Mouse (Mus musculus) neutrophil, adult 5-6 weeks (primary cell): ENCODE measurements around the gene Dcakd. TPM values are rescaled to one million over a fixed set of nuclear protein-coding genes. Genes with fewer than 3 reads are reported as not detected.

Source experiments
- ATAC-seq: fragments of 151-379, 151-347 bp; 2 replicates; pipeline ENCODE4 v1.8.0; 2017; ENCODE audit warnings: mild to moderate bottlenecking, moderate TSS enrichment; ENCODE audit not compliant: insufficient number of reproducible peaks, poor library complexity, low FRiP score, severe bottlenecking; ENCODE audit errors: extremely low read depth
- total RNA-seq: library from RNA; stranded (forward); fragments of 200-1000 nt; gene quantifications from 2 replicates; pipeline ENCODE4 v1.2.3, GENCODE M21; 2017

The Dcakd gene
- total RNA-seq: 12.0 and 15.5 TPM in 2 replicates

DNA sequence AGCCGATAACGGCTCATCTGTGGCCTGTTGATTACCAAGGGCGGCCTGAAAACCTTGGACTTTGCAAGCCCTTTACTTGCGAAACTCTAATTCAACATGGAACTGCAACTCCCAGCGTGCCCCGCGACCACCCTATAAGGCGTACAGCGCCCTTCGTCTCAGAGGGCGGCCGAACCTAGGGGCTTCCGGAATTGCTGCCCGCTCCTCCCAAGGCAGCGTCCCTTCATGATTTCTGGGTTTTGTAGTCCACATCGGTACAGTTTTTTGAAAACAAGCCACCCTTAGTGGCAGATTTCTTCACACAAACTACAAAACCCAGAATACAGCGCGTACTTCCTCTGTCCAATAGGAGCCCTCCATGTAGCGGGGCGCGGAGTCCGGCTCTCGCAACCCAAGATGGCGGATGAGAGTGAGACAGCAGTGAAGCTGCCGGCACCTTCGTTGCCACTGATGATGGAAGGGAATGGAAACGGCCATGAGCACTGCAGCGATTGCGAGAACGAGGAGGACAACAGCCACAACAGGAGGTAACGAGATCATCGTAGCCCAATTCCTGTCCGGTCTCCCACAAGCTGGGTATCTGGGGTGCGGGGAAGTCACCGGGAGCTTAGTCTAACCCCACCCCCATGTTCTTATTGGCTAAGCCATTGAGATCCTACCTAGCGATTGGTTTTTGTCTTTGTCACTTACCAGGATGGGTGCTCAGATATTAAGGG is at the start of gene Dcakd, which contains the start of gene Nmt1:
TSS of gene Dcakd (minus strand) at position 158 of the 716 bp plus-strand sequence.
TSS of gene Nmt1 (plus strand) at position 15 of the 716 bp plus-strand sequence.
- peak; percentile 93 for ATAC-seq

DNA sequence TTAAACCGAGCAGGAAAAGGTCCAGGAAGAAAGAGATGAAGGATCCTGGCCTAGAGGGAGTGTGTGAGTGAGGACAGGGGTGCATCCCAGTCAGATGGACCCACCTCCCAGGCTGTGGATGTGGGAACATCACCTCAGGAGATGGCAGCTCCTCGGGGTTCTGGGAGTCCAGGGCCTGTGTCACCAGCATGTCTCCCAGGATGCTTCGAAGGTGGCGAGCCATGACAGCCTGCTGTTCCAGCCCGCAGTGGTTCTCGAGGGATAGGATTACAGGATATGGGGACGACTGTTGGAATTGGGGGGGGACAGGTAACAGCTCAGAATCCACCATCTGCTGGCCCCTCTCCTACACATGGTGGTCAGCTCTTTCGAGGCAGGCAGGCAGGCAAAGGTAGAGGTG is 48.4 kb upstream of the Dcakd start:
- ATAC-seq: no peak

DNA sequence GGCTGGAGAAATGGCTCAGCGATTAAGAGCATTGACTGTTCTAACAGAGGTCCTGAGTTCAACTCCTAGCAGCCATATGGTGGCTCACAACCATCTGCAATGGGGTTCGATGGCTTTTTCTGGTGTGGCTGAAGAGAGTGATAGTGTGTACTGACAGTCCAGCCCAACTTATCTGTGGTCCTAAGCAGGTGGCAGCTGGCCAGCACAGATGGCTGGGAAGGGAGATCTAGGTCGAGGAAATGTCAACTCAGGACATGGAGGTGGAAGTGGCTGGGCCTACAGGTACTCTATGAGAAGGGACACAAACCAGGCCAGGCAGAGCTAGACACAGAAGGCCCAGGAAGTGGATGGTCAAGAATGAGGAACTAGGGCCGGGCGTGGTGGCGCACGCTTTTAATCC is 47.9 kb upstream of the Dcakd start:
- no peak for ATAC-seq

DNA sequence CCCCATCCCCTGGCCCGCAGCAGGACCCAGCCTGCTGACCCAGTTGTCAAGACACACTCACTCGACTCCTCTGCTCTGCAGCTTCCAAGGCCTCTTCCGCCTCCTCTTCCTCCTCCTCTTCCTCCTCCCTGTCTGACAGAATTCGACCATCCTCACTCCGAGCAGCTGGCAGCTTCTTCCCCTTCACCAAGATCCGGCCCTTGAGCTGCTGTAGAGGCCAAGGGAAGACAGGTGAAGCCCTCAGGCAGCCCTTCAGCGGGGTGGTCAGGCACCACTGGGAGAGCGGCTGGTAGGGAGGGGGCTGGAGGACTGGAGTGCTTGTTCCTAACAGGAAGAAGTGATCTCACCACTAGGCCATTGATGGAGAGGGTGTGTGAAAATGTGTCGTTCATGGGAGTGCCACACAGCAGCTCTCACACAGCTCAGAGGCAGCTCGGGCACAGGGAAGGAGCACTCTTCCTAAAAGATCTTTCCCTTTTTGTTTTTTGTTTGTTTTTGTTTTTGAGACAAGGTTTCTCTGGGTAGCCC is 46.7 kb upstream of the Dcakd start:
- ATAC-seq: no peak

DNA sequence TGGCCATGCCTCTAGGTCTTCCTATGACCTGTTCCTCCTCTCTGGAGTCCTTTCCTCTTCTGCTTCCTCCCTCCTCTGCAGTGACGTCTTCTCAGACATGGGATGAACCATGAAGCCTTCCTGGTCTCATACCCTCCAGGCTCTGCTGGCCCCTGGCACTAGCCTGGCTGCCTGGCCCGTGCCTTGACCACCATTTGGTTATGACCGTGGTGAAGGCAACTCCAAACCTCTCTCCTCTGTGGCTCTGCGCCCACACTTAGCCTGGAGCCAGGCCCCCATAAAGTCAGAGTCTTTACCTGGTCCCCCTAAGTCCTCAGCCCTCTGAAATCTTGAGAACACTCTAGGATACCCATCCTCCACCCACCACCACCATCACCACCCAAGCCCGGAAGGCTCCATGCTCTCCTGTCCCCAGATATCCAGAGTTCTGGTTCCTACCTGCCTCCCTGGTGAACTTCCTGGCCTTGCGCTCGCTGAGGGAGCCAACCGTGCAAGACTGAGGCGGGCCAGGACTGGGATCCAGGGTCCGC is 46.1 kb upstream of the Dcakd start:
- no peak for ATAC-seq

DNA sequence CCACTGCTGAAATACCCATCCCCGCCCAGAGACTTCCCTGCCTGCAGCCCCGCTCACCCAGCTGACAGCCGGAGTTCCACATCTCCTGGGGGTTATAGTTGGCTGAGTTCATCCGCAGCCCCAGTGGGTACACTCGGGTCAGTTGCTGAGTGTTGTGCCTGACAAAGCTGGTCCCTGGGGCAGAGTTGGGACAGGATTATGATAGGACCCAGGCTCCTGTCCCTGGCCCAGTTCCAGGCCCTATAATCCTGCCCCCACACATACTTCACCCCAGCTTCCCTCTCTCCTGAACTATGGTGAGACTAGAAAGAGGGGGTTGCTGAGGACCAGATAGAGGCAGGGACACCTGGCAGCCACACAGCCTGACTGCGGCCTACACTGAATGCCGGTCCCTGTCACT is 45.5 kb upstream of the Dcakd start:
- ATAC-seq: no peak

DNA sequence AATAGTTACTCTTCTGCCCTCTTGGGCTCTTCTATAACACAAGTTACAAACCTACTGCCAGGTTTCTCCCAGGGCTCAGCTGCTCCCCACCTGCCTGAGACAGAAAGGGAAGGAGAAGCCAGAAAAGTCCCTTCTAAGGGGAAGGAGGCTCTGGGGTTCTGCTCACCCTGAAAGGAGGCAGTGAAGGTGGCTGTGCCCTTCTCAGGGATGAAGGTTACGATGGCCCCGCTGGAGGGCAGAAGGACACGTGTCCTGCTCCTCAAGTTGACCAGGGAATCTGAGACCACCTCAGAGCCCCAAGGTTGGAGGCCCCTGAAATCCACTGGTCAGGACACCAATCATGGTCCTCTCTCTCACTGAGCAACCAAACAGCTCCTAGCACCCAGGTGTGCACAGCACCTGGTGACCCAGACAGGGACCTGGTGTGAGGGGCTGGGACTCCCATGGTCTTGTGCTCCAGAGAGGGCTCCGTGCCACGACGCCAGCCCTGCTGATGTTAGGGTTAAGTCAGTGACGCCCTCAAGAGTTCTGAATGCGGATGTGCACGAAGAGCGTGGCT is 42.3 kb upstream of the Dcakd start:
- no peak for ATAC-seq

DNA sequence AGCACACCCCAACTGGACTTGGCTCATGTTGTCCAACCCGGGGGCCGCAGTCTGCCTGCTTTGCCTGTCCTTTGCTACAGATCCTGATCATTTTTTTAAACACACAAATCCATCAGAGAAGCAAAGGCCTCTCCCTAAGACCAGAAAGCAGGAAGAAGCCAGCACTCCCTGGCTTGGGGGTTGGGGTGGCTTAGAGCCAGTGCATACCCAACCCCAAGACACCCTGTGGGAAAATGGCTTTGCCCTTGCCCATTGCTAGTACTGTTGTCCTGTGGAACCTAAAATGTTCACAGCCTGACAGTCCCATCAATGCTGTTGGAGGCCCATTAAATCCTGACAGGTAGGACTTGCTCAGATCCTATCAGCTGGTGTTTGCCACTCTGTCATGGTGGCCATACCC is 41.6 kb upstream of the Dcakd start:
- no peak for ATAC-seq

DNA sequence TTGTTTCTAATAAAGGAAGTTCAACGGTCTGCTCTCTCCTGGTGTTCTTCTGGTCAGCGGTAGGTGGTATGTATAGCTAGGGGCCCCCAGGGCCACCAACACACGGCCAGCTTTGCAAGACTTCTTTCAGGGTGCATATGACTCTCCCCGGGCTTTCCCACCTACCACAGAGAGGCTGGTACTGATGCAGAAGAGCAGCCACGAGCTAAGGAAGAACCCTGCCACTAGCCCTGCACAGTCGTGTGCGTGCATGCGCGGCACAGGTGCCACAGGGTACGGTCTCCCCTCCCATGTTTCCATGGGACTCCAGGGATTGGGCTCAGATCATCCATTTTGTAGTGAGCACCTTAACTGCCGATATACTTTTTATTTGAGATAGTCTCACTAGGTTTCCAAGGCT is 40.8 kb upstream of the Dcakd start:
- no peak for ATAC-seq

DNA sequence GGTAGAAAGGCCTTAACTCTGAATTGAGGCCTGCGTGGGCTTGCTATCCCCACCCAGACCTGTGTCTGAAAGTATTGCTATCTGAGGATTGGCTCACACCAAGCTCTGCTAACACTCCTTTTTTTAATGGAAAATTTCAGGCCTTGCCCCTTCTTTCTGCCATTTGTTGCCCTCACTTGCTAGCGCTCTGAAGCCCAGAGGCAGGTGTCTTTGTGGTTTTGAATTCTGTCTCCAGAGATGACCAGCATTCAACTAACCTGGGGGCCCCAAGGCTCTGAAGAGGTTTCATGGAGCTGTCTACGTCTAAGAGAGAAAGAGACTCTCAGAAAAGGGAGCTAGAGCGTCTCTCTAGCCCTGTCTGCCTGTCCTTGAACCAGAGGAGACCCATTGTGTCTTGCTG is 40.1 kb upstream of the Dcakd start:
- ATAC-seq: no peak

DNA sequence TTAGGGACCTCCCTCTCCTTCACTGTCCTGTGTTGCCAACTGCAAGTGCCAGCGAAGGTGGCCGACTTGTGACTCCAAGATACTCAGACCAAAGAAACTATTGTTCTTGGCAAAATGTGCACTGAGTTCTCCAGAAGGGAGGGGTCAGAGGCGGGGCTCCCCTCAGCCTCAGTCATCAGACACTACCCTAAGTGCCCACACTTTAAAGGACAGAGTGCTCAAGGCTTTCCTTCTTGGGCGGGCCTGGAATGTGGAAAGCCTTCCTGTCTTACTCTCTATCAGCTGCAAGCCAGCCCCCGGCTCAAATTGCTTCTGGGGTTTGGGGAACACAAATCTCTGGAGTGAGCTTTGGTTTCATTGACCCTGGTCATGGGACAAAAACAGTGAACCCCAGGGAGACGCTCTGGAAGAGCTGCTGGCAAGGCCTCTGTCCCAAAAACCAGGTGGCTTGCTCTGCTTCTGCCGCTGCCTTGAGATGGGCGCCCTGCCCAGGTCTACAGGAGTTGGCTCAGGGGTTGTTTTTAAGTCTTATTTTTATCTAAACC is 39.4 kb upstream of the Dcakd start:
- no peak for ATAC-seq

DNA sequence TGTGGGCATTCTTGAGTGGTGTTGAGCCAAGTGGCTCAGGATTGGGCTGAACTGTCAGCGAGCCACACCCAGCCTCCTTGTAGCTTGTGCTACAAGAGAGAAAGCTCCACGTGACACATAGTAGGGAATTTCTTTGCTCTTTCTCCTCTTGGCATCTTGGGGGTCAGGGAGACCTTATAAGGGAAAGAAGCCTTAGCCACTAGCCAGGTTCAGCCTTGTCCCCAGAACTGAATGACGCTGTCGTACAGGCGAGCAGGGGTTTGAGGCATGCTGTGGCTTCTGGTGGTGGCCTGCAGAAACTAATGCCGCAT is 38.9 kb upstream of the Dcakd start:
- ATAC-seq: no peak

DNA sequence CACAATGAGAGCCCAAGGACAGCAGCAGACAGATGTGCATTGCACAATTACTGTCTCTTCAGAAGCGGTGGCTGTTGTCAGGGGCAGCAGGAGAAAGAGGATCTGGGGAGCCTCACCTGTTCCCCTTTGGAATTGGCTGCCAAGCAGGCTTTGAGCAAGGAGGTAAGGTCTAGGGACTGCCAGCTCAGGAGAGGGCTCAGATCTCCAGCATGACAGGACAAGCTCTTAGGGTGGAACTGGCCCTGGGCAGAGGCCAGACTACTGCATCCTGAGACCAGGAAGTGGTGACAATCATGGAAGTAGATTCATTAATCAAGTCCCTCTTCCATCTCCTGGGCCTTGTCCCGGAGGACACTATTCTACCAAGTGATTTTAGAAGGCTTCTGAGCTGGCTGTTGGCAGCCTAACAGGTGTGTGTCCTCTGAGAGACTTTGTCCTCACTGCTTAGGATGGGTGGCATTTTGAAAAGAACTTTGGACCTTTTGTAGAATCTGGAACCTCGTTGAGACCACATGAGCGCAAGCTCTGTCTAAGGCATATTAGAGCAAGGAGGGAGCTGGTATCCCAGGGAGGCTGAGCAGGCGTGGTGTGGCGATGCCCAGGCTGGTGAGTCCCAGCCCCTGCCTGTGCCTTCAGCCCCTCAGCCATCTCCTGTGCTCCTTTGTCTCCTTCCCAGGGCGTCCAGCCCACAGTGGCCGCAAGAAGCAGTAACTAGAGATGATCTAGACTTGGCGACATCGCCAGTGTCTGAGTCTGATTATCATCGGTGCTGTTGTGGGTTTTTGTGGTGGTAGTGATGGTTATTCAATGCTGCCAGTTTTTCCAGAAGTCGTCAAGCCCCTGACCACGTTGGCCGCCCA is 38.3 kb upstream of the Dcakd start:
- ATAC-seq: no peak

DNA sequence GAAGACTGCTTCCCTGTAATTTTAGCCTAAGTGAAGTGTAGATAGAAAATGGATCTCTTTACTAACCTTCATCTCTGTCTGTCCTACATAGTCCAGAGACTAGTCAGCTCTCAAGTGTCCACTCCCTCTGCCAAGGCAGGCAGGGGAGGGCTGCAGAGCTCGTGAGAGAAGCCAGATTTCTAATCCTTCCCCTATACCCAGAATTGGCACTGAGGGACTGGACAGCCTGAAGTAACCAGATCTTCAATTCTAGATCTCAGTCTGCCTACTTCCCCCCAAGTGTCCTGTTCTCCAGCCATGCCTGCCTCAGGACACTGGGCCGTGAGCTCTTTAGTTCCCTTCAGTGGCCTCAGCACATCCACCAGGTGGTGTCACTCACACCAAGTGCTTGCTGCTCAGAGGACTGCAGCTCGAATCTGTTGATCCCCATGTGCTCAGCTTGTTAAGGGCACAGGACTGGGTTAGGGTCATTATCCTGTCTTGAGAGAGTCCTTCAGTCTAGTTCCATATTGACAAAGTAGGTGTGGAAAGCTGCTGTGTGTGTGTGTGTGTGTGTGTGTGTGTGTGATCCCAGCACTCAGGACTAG is 30.5 kb upstream of the Dcakd start:
- no peak for ATAC-seq

DNA sequence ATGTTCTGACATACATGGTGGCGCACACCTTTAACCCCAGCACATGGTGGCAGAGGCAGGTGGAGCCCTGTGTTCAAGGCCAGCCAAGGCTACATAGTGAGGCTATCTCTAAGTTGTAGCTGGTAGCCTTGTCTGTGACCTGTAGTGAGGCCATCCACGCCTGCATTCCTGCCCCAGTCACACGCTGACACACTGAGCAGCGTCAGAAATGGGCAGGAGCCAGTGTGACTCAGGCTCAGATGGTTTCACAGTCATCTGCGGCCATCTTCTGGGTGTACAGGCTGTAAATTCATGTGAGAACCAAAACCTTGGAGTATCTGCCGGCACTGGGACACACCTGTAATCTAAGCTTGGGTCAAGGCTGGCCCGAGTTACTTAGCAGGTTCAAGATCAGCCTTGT is 28.5 kb upstream of the Dcakd start:
- no peak for ATAC-seq

DNA sequence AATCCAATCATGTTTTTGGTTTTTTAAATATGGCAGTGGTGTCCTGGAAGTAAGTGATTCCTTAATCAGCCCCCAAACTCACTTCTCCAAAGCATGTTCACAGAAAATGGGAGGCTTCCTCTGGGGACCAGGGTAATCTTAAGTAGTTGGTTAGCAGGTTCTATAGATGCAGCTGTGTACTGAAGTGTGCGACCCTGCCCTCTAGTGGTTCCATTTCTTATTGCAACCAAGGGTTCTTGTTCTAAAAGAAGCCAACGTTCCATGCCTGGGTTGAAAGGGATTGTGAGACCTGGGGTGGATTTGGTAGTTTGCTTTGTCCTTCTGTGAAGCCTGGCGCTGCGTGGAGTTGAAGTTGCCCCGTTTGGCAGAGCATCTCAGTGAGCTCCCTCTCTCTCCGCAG is 26.7 kb upstream of the Dcakd start:
- ATAC-seq: peak; percentile 59

DNA sequence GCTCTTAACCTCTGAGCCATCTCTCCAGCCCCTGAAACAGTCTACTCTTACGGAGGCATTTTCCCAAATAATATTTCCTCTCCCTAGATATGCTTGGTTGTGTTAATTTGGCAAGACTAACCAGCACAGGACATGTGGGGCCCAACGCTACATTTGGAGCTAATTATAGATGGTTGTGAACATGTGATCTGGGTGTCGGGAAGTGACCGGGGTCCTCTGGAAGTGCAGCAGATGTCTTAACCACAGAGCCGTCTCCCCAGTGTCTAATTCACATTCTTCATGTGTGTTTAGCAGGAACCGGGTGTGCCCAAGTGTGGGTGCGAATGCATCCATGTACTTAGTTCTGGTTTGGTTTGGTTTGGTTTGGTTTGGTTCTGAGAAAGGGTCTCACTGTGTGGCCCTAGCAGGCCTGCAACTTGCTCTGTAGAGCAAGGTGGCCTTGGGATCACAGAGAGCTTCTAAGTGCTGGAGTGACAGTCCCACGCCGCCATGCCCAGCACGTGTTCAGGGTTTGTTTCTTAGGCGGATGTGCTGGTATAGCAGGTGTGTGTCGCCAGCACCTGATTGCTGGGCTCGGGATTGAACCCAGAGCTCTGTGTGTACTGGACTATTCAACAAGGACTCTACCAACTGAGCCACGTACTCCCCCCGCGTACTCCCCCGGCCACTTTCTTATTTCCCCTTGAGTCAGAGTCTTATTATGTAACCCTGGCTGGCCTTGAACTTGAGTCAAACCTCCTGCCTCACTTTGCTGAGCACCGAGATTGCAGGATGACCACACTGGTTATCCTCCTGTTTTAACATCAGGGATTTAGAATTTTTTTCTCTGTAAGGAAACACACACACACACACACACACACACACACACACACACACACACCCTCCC is 25.3 kb upstream of the Dcakd start:
- no peak for ATAC-seq

DNA sequence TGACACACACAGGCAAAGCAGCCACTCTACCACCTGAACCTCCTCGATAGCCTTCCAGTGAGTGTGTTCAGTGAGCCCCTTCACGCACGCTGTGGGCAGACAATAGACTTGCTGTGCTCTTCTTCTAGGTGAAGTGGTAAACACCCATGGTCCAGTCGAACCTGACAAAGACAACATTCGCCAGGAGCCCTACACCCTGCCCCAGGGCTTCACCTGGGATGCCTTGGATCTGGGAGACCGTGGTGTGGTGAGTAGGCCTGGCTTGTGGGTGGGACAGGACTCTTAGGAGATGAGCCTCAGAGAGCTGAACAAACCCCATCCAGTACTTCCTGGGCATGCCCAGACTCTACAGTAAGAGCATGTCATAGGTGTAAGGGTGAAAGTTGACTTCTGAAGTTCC is 23.9 kb upstream of the Dcakd start:
- ATAC-seq: no peak
